Mouse (Mus musculus): Measurements from ENCODE around the gene Atxn1. TPM values are rescaled to one million over a fixed set of nuclear protein-coding genes. Genes with fewer than 3 reads are reported as not detected.

Gene Atxn1
- total and polyA plus RNA-seq, 3 experiments: 8.0 to 13.1 (median 9.7) TPM

GRCm38 (mm10) chr13:45769757-45770156, 195.1 kb downstream of the Atxn1 start:
- no peak overlapping the region for H3K27ac ChIP-seq (ENCODE audit: insufficient read depth, low read depth)
- no peak for TF ChIP-seq ZC3H11A (IDR thresholded peaks at IDR 0.05; ENCODE audit: low read depth, low read length)
- TF ChIP-seq BHLHE40 (IDR thresholded peaks at IDR 0.05; ENCODE audit: low read depth, low read length): peak; percentile 25; the same call in 1 of the 2 replicates
- TF ChIP-seq USF1 (IDR thresholded peaks at IDR 0.05; ENCODE audit: low read depth, low read length): peak; percentile 34; the same call in 1 of the 2 replicates
- TF ChIP-seq USF2 (conservative IDR thresholded peaks at IDR 0.05; ENCODE audit: low read depth, low read length): peak; percentile 60
- TF ChIP-seq E2F4 (IDR thresholded peaks at IDR 0.05; ENCODE audit: insufficient replicate concordance, low read depth, low read length): no peak
- H3K9me3 ChIP-seq (replicated peaks; ENCODE audit: low read length): no peaks in the 10 kb centered on the region
- in situ Hi-C loops (cut with MboI; ENCODE audit: low pct_ligation_motif_present, low pct_unique_long_range_greater_than_20kb, low sequenced_read_pairs): no loop called here
- no peak overlapping the region for H3K4me2 ChIP-seq (ENCODE audit: insufficient read depth, low read depth, poor library complexity, severe bottlenecking)
- peaks cover 2 to 3% of the 10 kb centered on the region in 2 experiments; a peak in 1 of 4 replicates for H3K4me1 ChIP-seq (ENCODE audit: control insufficient read depth in 1 of 2, insufficient read depth in 2 of 2)
- H3K36me3 ChIP-seq (replicated peaks in 1 of 2; ENCODE audit: control insufficient read depth in 1 of 2, insufficient read depth in 1 of 2, low read length in 1 of 2): peaks cover 31 to 81% of the 10 kb centered on the region in 2 experiments
- no peak overlapping the region for H3K4me3 ChIP-seq (replicated peaks in 1 of 3; ENCODE audit: low read depth in 2 of 3, low read length in 2 of 3, poor library complexity in 1 of 3)
- DNase-seq (ENCODE audit: extremely low read depth): no peak
- dilution Hi-C loops (cut with MboI; ENCODE audit: extremely low pct_ligation_motif_present, extremely low pct_unique_long_range_greater_than_20kb, low sequenced_read_pairs): no loop called here
- no peak overlapping the region for H3K9ac ChIP-seq (ENCODE audit: insufficient read depth, low read depth)
- no peaks in the 10 kb centered on the region for H3K79me2 ChIP-seq (replicated peaks; ENCODE audit: control insufficient read depth, extremely low read depth, insufficient read depth, poor library complexity, severe bottlenecking)
- no peaks in the 10 kb centered on the region for H3K27me3 ChIP-seq (replicated peaks)

DNA sequence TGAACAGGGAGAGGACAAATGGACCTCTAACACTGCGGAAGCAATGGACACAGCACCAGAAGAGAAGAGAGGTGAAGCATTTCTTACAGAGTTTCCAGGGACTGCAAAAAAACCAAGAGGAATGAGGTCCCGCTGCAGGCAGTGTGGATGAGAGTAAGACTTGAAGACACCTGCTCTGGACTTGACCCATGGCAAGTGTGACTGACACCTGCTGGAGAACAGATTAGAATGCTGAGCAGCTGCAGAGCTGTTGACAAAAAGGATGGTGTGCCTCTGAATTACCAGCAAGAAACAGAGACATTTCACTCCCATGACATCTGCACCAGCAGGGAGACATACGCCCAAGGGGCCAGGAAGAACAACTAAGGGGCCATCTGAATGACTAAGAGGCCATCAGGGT, 196.6 kb downstream of the Atxn1 start:
- Histone ChIP-seq H3K4me3 (replicated peaks in 1 of 3; ENCODE audit: low read depth in 2 of 3, low read length in 2 of 3, poor library complexity in 1 of 3) (no peak overlapping the region), H3K9ac (ENCODE audit: insufficient read depth, low read depth) (no peak overlapping the region), H3K27ac (ENCODE audit: insufficient read depth, low read depth) (no peak overlapping the region), H3K79me2 (replicated peaks; ENCODE audit: control insufficient read depth, extremely low read depth, insufficient read depth, poor library complexity, severe bottlenecking) (no peaks in the 10 kb centered on the region), H3K4me2 (ENCODE audit: insufficient read depth, low read depth, poor library complexity, severe bottlenecking) (no peak overlapping the region), H3K36me3 (replicated peaks in 1 of 2; ENCODE audit: control insufficient read depth in 1 of 2, insufficient read depth in 1 of 2, low read length in 1 of 2) (peaks cover 32 to 81% of the 10 kb centered on the region in 2 experiments), H3K27me3 (replicated peaks) (no peaks in the 10 kb centered on the region), H3K9me3 (replicated peaks; ENCODE audit: low read length) (no peaks in the 10 kb centered on the region), H3K4me1 (ENCODE audit: control insufficient read depth in 1 of 2, insufficient read depth in 2 of 2) (peaks cover 2 to 3% of the 10 kb centered on the region in 2 experiments; a peak in 1 of 4 replicates)
- TF ChIP-seq MEF2A (IDR thresholded peaks at IDR 0.05; ENCODE audit: borderline replicate concordance, low read depth, low read length) (no peak), PAX5 (IDR thresholded peaks at IDR 0.05; ENCODE audit: low read length) (no peak), USF1 (IDR thresholded peaks at IDR 0.05; ENCODE audit: low read depth, low read length) (no peak), RAD21 (IDR thresholded peaks at IDR 0.05; ENCODE audit: low read depth, low read length) (peak; percentile 25), GABPA (IDR thresholded peaks at IDR 0.05; ENCODE audit: insufficient replicate concordance, low read depth, low read length) (no peak), CTCF (conservative IDR thresholded peaks at IDR 0.05 in 1 of 2, IDR thresholded peaks at IDR 0.05 in 1 of 2; ENCODE audit: low read depth in 2 of 2, low read length in 2 of 2) (peak in 1 of 2 experiments; percentile 41; a peak in 2 of 4 replicates), MYC (IDR thresholded peaks at IDR 0.05; ENCODE audit: low read depth, low read length) (no peak), EP300 (IDR thresholded peaks at IDR 0.05; ENCODE audit: low read length) (no peak), TBP (conservative IDR thresholded peaks at IDR 0.05; ENCODE audit: low read depth, low read length) (no peak), BHLHE40 (IDR thresholded peaks at IDR 0.05; ENCODE audit: low read depth, low read length) (no peak), MAFK (IDR thresholded peaks at IDR 0.05; ENCODE audit: insufficient replicate concordance, low read length) (no peak), SMC3 (IDR thresholded peaks at IDR 0.05; ENCODE audit: low read depth, low read length) (peak; percentile 44)
- dilution Hi-C loops (cut with MboI; ENCODE audit: extremely low pct_ligation_motif_present, extremely low pct_unique_long_range_greater_than_20kb, low sequenced_read_pairs) (no loop called here), in situ Hi-C loops (cut with MboI; ENCODE audit: low pct_ligation_motif_present, low pct_unique_long_range_greater_than_20kb, low sequenced_read_pairs) (no loop called here)
- DNase-seq (ENCODE audit: extremely low read depth): no peak
